Mouse (Mus musculus): ENCODE measurements at regions not wholly inside any gene's neighbourhood (a gene's known extent, or its start where the extent isn't known, plus 50 kb on each side); places are given as distances from the start of the nearest gene placed in this dataset.

DNA sequence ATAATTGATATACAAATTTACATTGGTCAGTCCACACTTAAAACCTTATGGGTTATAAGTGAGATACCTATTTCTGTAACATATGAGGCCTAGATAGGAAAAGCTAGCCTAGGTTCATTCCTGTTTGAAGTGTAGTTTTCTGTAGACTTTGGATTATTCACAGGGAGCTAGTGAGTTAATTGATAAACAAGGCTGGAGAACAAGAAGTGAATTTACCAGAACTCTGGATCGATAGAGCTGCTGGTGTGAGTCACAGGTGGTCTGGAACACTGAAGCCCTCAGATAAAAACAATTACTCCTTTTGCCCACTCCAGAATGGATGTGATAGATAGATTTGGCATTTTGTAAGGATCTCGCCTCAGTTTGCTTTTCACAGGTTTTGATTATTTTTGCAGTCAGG, 62.0 kb upstream of the Rtl1 start:
- no peak for DNase-seq (ENCODE audit: low spot score in 2 of 2)

DNA sequence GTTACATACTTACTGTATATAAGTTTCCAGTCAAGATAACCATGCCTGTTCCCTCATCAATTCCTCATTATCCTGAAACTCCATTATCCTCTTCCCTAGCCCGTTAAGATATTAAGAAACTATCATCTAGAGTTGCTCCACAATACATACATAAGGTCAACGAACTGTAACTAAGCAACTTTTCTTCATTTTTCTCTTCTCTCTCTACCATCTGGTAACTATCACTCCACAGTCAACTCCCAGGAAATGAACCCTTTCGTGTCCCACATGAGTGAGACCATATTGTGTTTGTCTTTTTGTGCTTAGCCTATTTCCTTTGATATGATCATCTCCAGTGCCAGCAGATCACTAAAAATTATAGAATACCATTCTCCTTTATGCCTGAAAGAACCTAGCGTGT, 74.6 kb upstream of the Rtl1 start:
- DNase-seq (ENCODE audit: low spot score in 2 of 2) = no peak

DNA sequence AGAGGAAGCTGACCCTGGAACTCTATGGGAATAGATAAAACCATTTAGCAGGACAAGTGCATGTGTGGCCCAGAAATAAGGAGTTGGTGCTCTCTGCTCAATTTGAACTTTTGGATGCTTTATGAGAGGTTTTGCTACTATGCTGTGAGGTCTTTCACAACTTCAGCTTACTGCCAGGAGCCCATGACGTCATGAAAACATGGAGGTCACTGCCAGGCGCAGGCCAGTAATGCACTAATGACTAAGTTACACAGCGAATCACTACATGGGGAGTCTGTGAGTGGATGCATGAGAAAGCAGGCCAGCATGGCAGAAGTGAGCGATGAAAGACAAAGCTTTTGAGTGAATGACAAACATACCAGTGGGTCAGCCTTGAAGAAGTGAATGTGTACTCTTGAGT, 93.9 kb upstream of the Rtl1 start:
- DNase-seq (ENCODE audit: low spot score in 2 of 2) = no peak

DNA sequence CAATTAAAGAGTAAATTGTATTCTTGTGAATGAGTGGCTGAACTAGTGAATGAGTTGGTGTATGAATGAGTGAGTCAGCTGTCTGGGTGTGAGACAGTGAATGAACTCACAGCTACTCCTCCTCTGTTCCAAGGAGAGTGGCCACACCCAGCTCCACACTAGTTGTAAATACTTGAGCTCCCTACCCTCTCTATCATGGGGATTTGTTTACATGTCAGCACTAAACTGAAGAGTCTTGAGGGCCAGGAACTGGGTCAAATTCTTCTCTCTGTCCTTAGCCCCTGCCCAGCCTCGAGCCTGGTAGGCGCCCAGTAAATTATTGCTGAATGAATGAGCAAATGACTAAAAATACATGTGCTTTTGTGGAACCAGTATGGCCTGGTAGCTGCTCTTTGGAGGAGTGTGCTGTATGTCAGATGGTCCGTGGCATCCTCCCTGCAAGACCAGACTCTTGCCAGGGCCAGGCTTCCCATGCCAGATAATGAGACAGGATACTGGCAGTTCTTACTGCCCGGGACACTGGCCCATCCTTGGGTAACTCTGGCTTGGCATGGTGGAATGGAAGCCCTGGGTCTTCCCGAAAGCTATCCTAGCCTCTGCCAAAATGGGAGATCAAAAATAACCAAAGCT, 94.8 kb upstream of the Rtl1 start:
- DNase-seq (ENCODE audit: low spot score in 2 of 2) = peak in 1 of 2 experiments; percentile 5

DNA sequence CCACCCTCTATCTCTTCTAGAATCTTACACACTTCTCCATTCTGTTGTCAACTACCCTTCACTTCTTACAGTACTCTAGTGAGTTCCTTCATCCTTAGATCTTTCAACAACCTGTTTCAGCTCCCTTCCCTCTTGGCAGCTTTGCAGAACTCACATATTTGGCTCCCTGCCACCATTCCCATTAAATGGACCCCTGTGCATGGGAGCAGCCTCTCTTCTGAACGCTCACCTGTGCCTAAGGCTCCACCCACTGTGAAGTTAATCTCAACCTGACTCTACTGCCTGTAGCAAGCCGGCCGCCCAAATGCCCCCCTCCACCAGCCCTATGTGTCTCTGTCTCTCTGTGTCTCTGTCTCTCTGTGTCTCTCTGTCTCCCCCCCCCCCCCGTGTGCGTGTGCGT, 106.7 kb upstream of the Rtl1 start:
- DNase-seq (ENCODE audit: low spot score in 2 of 2) = no peak

DNA sequence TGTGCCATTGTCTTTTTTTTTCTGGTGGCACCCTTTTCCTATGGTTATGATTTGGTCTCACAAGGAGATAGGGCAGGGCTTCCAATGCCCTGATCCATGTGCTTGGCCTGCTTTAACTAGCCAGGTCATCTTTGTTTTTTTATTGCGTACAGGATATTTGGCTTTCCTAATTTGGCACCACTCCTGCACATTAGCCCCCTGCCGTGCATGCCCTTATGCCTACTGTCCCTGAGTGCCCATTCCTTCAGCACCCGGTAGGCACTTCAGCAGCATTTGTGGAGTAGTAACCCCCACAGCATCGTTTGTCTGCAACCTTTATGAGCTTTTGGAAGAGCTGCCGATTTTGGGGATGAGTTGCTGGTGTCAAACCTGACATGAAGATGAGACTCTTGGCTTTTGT, 109.5 kb upstream of the Rtl1 start:
- DNase-seq (ENCODE audit: low spot score in 2 of 2) = no peak

DNA sequence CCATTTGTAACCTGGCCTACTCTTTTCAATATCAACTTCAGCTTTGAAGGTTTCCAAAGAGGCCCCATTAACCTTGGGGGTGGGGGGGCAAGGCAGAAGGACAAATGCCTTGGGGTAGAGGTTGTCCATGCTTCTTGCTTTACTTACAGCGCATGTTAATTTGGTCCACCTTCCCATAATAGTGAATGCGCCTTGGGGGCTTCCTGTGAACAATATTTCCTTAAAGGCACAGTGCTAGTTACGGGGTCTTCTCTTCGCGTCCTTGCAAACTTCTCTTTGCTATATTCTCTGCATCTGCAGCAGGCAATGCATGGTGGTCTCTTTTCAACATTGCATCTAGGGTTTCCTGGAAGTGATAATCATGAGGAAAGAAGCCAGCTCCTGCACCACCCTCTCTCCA, 111.3 kb upstream of the Rtl1 start:
- DNase-seq (ENCODE audit: low spot score in 2 of 2) = no peak

DNA sequence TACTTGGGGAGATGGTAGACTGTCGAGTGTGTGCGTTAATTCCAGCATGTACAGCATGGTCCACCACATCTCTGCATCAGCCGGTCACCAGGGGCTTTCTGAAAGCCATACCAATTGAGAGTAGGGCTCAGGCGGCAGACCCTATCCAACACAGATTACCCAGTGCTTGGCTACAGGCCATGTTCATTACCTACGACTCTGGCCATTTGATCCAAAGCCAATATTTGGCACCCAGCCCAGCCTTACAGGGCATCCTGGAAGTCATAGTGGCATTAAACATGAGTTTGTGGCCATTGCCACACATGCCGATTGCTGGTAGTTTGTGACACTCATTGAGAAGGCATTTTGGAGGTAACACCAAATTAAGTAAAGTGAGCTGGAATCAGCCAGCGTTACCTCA, 111.8 kb upstream of the Rtl1 start:
- no peak for DNase-seq (ENCODE audit: low spot score in 2 of 2)

DNA sequence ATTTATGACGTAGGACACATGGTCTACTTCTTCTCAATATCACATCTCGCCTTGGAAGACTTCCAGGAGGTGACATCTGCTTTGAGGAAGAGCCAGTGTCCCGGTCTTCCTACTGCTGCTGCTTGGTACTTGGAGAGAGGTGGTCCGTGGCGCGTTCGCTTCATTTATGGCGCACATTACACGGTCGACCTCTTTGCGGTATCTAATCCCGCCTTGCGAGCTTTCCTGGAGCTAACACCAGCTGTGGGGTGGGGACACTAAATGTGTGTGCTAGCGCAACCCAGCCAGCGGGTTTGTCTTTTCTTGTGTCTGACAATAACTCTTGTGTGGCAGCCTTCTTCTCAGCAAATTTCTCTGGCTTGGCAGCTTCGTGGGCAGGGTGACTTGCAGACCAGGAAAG, 112.3 kb upstream of the Rtl1 start:
- no peak for DNase-seq (ENCODE audit: low spot score in 2 of 2)

DNA sequence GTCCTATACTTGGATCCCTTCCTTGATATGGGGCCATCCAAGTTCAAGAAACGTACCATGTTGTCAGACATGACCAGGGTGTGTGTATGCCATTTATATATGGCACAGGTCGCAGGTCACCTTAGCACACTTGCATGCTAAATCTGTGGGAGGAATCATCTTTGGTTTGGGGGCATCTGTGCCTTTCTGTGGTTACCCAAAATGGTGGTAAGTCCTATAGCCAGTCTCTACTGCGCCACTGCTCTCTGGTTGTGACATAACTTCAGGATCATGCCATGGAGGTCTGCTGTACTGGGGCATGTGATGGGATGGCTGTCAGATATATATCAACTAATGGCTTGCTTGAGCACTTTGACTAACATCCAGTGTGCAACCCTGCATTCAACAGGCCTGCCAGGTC, 112.9 kb upstream of the Rtl1 start:
- no peak for DNase-seq (ENCODE audit: low spot score in 2 of 2)

DNA sequence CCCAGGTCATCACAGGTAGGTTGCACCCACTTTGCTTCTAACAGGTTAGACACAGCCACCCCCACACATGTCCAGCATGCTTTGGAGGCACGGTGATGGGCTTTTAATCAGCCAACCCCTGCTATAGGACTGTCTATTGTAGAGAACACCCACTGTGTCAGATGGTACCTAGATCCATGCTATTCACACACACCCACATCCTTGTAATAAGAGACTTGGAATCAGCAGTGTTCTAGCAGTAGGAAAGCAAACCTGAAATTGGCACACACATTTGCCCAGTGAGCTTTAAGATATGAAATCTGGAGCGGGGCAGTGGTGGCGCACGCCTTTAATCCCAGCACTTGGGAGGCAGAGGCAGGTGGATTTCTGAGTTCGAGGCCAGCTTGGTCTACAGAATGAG, 113.9 kb upstream of the Rtl1 start:
- DNase-seq (ENCODE audit: low spot score in 2 of 2) = no peak

DNA sequence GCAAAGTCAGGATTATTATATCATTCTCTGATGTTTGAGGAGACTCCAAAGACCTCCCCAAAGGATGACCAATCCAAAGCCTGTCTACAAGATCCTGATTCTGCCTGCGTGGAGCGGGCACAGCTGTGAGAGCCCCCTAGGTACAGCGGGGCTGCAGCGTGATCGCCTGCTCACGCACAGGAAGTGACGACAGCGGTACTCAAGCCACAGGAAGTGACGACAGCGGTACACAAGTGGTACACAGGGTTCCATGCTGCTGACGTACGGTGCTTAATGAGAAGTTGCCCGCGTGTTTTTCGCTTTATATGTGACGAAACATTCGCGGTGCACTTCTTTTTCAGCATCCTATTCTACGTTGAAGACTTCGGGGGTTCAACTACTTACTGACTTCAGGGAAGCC, 116.9 kb upstream of the Rtl1 start:
- no peak for DNase-seq (ENCODE audit: low spot score in 2 of 2)

DNA sequence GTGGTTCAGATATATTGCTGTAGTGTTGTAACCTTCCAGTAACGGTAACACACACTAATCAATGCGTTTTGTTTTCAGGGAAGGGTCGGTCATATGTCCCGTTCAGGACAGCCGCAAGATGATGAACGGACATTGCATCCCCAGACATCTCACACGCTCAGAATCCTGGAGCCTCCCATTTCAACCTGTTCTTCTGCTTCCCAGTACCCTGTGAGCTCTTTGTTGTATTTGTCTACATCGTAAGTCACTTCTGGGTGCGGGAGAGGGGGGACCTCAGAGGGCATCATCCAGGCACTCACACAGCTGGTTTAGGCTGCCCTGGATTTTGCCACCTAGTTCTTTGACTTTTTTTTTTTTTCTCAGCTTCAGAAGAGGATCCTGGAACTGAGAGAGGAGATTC, 117.9 kb upstream of the Rtl1 start:
- DNase-seq (ENCODE audit: low spot score in 2 of 2) = no peak

DNA sequence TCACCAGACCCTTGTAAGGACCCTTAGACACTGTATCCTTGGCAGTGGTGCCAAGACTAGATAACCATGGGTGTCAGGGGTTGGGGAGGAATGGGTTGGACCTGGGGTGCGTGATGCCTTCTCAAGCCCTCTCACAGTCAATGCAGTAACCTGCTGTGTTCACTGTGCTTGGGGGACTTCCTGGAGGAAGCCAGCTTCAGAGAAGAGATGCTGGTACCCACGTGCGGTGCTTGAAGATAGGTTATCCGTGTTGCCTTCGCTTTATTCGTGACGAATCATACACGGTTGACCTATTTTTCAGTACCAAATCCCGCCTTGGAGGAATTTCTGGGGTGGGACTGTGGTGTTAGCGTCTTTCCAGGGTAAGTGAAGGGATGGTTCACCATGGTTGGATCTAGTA, 138.1 kb upstream of the Rtl1 start:
- no peak for DNase-seq (ENCODE audit: low spot score in 2 of 2)

DNA sequence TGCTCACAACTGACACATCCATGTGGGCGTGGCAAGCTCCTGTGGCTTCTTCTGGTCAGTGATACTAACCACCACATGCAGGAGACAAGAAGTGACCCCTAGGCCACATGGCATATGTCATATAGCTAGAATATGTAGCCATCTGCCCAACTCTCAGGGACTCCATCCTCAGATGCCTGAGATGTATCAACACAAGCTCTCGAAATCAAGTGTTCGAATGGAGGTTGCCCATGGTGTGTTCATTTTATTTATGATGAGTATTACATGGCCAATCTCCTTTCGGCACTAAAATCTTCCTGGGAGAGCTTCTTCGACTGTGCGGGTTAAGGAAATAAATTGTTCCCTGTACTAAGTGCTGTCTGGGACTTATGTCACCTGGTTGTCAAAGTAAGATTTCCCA, 138.8 kb upstream of the Rtl1 start:
- DNase-seq (ENCODE audit: low spot score in 2 of 2) = no peak

DNA sequence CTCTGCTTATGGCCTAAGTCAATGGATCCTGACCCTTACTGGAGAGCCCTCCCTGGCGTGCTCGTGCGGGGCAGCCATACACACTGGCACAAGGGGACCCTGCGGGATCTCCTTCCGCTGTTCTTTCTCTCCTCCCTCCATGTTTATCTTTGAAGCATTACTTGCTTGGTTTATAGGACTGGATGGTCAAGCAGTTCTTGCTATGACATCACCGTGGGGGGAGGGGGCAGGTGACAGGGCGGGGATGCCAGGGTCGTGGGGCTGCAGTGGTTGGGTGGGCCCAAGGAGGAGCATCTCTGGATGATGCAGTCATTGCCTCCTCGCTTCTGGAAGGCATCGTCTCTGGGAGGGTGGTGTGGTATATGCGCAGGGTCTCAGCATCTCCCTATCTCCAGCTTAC, 142.4 kb upstream of the Rtl1 start:
- no peak for DNase-seq (ENCODE audit: low spot score in 2 of 2)

DNA sequence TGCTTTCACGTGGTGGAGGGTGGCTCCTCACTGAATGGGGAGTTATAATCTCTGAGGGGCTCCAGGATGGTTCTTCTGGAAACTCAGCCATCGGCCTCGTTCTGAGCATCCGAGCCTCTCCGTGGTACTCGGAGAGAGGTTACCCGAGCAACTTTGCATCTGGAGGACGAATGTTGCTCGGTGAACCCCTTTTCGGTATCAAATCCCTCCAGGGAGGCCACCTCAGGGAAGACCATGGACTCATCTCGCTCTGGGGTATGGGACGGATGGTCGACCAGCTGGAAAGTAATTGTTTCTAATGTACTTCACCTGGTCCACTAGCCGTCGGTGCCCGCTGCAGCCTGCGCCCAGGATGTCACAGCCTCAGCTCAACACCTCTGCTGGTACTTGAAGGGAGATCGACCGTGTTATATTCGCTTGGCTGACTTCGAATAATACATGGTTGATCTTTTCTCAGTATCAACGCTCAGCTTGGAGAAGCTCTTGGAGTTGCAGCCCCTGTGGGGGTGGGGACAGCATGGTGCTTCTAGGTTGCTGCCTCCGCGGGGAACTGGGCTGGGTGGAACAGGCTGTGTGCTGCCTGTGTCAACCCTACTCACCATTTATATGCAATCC, 143.0 kb upstream of the Rtl1 start:
- DNase-seq (ENCODE audit: low spot score in 2 of 2) = no peak

DNA sequence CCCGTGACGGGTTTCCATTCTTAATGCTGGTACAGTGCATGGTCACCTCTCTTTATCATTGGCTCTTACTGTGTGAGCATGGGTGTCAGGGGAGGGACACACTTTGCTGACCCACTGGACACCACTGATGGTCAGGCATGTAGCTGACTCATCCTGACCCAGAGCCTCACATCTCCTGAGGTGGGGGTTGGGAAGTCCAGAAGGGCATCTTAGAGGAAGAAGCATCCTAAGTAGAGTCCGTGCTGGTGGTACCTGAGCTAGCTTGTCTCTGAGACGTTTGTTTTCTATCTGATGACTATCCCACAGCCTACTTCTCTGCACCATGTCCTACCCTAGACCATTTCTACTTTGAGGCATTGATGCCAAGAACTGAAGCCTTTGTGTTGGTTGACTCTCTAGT, 144.1 kb upstream of the Rtl1 start:
- no peak for DNase-seq (ENCODE audit: low spot score in 2 of 2)

DNA sequence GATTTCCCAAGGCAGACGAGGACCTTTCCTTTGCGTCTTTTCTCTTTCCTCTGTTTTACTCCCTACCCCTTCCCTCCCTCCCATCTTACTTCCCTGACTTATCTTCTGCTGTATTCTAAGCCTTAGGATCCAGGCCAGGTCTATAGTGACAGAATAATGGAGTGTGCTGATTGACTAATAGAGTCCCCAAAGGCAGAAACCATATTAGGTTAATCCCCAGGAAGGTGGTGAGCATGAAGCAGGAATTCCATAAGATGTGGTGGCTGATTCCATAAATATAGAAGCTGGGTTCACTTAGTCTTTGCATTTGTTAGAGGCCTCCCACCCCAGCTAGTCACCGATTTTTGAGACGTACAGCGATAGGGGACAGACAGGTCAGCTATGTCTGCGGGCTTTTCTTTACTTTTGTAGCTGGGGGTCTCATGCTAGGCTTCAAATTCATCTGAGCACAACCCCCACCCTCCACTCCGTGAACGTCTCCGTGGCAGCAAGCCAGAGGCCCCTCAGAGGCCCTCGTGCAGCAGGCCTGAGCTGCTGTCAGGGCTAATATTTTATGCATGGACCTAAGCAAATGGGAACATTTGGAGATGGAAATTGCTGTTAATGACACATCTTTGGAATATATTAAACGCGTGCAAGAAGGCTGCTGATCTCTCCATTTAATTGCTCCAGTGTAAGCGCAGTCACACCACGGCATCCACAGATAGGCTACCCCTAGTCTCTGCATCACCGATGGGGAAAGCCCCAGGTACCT, 145.8 kb upstream of the Rtl1 start:
- no peak for DNase-seq (ENCODE audit: low spot score in 2 of 2)

DNA sequence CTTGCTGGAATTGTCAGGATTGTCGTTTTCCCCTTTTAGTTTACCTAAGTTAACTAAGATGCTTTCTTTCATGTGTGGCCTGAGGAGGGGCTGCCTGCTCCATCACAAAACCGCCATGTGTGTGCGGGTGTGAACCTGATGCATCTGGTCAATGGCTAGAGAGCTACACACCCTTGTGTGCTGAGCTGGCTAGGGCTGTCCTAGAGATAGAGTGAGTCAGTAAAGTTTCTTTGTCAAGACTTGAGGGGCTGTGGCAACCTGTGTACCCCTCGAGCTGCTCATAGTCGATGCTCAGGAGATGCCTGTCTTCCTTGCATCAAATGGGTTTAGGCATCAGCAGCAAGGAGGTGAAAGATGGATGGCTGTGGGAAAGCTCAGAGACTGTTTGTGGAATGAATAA, 147.1 kb upstream of the Rtl1 start:
- DNase-seq (ENCODE audit: low spot score in 2 of 2) = no peak

DNA sequence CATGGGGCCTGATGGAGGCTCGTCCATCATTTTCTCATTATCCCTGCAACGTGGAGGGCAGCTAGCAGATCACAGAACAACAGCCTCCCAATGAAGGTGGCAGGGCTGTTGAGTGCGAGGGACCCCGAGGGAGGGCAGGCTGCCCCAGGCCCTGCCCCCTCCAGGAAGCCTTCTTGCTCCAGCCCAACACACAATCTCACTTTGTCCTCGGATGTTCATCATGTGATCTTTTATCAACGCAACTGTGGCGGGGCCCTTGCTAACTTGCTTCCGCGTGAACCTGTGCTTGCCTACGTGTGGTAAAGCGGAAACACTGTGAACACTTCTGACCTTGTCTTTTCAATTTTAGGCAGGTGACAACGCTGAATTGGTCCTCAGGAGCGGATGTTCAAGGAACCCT, 147.6 kb upstream of the Rtl1 start:
- no peak for DNase-seq (ENCODE audit: low spot score in 2 of 2)

DNA sequence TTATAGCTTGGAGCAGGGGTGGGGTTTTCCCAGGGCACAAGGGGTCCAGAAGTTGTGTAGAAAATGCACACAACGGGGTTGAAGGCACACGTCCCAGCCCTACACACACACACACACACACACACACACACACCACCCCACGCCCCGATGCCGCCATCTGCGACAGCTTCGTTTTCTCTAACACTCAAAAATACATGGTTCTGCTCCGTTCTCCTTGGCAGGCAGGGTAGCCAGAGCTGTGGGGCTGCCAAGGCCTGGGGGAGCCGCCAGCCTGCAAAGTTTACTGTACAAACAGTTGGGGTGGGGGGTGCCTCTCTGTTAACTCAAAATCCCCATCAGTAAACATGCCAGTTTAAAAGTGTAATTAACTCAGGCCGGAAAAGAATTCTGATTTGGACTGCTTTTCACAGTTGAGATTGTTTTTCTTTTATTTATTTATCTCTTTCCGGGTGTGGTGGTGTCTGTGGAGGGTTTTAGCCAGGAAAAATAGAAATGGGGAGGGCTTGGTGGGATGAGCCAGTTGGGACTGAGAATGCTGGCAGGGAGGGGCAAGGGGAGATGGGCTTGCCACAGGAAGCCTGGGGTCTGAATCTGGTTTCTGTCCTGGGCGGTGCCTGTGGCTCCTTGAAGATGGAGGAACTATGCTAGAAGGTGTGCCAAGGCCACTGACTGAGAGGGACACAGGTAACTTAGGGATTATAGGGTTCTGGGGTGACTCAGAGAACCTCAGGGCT, 148.4 kb upstream of the Rtl1 start:
- no peak for DNase-seq (ENCODE audit: low spot score in 2 of 2)

DNA sequence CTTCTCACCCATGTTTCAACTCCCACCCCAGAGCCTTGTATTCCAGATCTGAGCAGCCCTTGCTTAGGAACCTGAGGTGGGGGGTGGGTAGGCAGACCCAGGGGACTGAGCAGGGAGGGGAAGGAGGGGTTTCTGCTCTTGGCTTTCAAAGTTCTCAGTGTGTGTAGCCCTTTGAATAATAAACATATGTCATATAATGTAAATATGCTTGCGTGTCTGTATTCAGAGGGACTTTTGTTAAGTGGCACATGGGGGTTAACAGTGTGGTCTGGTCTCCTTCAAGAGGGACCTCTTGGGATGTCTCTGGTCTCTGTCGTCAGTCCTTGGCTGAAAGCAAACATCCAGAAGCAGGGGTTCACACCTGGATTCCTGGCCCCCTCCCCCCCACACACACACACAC, 149.1 kb upstream of the Rtl1 start:
- no peak for DNase-seq (ENCODE audit: low spot score in 2 of 2)

Measured in urinary bladder, adult 18-20 months (tissue).